Mouse (Mus musculus) cerebral cortex, adult 2 months (tissue): ENCODE measurements around the gene Ddi1.

Source experiments
- WGBS: fragments of 180-500 bp; shearing (Covaris S2); methylation state at CpG from one replicate; pipeline ENCODE4 v1.1.7; 2018; 5-methylcytosine and 5-hydroxymethylcytosine counted together

Gene Ddi1

GRCm38 (mm10) chr9:6269796-6270280 lies at the start of gene Ddi1:
TSS of gene Ddi1 (minus strand) at chr9:6269846.
- 69% methylated on average over 1 of the region's 1 CpGs for WGBS

- WGBS, result 98% methylated on average over 1 of the region's 1 CpGs
Observed at GRCm38 (mm10) chr9:6317114-6317513, 47.5 kb upstream of the Ddi1 start.

- WGBS, result 92% methylated on average over 3 of the region's 3 CpGs
Observed at GRCm38 (mm10) chr9:6305847-6306246, 36.2 kb upstream of the Ddi1 start.

GRCm38 (mm10) chr9:6304590-6304989 lies 34.9 kb upstream of the Ddi1 start:
- 85% methylated on average over 3 of the region's 3 CpGs for WGBS

- WGBS, result 84% methylated on average over 3 of the region's 3 CpGs
Observed at GRCm38 (mm10) chr9:6302050-6302449, 32.4 kb upstream of the Ddi1 start.

GRCm38 (mm10) chr9:6298547-6298946 lies 28.9 kb upstream of the Ddi1 start:
- WGBS, result 60% methylated on average over 2 of the region's 2 CpGs

- 59% methylated on average over 2 of the region's 2 CpGs for WGBS
Observed at GRCm38 (mm10) chr9:6289211-6289696, 19.6 kb upstream of the Ddi1 start.

- 50% methylated on average over 1 of the region's 1 CpGs for WGBS
Observed at GRCm38 (mm10) chr9:6286770-6287169, 17.1 kb upstream of the Ddi1 start.

GRCm38 (mm10) chr9:6276395-6276794 lies 6.7 kb upstream of the Ddi1 start:
- 84% methylated on average over 1 of the region's 1 CpGs for WGBS

GRCm38 (mm10) chr9:6264820-6265219 lies 4.8 kb downstream of the Ddi1 start:
- 81% methylated on average over 2 of the region's 2 CpGs for WGBS

GRCm38 (mm10) chr9:6251990-6252389 lies 17.7 kb downstream of the Ddi1 start:
- 74% methylated on average over 2 of the region's 2 CpGs for WGBS

- 42% methylated on average over 1 of the region's 1 CpGs for WGBS
Observed at GRCm38 (mm10) chr9:6250320-6250719, 19.3 kb downstream of the Ddi1 start.

GRCm38 (mm10) chr9:6235982-6236381 lies 33.7 kb downstream of the Ddi1 start:
- 100% methylated on average over 1 of the region's 1 CpGs for WGBS

GRCm38 (mm10) chr9:6217505-6217904 lies 52.1 kb downstream of the Ddi1 start:
- 80% methylated on average over 1 of the region's 1 CpGs for WGBS

- WGBS, result 70% methylated on average over 5 of the region's 5 CpGs
Observed at GRCm38 (mm10) chr9:6212862-6213261, 56.8 kb downstream of the Ddi1 start.
